Mouse (Mus musculus): ENCODE data around the gene Wwc1. TPM values are rescaled to one million over a fixed set of nuclear protein-coding genes. Genes with fewer than 3 reads are reported as not detected.

The Wwc1 gene
- polyA plus RNA-seq, 1 experiment = 55.9 TPM

DNA sequence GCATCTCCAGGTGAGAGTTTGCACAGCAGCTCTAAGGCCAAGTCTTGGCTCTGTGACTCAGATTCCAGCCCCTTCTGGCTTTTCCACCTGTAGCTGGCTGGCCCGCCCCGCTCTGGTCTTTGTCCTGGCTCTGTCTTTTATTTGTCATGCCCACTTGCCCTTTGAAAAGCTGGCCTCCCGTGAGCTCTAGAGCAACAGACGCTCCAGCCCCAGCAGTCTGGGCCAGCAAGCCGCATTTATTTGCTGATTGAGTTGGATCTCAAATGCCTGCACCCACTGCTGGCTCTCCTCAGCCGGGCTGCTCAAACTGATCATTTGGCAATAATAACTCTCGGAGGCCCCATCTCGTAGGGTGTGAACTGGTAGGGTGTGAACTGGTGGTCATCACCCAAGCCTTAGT, 64.8 kb downstream of the Wwc1 start:
- Histone ChIP-seq H3K27ac (ENCODE audit: insufficient read depth, low read depth, low read length) (no peak overlapping the region), H3K4me1 (ENCODE audit: control insufficient read depth, insufficient read depth, insufficient read length, low read length) (peaks cover 10% of the 10 kb centered on the region; the same call in 1 of the 2 replicates), H3K27me3 (ENCODE audit: control insufficient read depth, insufficient read depth, low read length) (no peaks in the 10 kb centered on the region), H3K4me3 (ENCODE audit: low read depth, low read length) (no peak overlapping the region), H3K36me3 (ENCODE audit: control insufficient read depth, insufficient read depth, low read length) (no peaks in the 10 kb centered on the region; the same call in 1 of the 2 replicates)
- TF ChIP-seq POLR2A (IDR thresholded peaks at IDR 0.05; ENCODE audit: low read depth, low read length) (no peak), CTCF (IDR thresholded peaks at IDR 0.05; ENCODE audit: extremely low read depth, insufficient read length, insufficient replicate concordance, low read depth, low read length) (no peak)
- 50% methylated on average over 8 of the region's 8 CpGs for WGBS

DNA sequence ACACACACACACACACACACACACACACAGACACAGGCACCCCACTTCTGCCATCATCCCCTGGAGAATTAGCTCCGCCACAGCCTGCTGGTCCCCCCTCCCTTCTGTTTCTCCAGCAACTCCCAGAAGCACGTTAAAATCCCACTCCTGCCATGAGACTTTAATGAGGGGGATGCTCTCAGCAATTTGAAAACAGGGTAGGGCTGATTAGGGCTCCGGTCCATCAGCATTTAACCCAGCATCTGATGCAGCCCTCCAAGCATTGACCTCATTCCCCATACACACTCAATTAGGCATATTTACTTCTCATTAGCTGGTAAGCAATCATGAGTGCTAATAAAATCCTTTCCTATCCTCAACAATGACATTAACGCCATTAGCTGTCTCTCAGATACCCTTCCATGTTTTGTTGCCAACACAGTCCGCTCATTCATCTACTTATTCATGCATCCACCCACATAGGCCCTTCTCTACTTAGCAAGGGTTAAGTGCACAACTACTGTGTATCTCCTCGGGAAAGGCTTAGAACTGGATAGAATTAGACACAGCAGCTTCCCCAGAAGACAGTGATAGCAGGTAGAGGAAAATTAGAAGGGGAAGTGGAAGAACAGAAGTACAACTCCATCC, 66.8 kb downstream of the Wwc1 start:
- Histone ChIP-seq H3K36me3 (ENCODE audit: control insufficient read depth, insufficient read depth, low read length) (peaks cover 12% of the 10 kb centered on the region), H3K27ac (ENCODE audit: insufficient read depth, low read depth, low read length) (no peak overlapping the region), H3K4me3 (ENCODE audit: low read depth, low read length) (no peak overlapping the region), H3K27me3 (ENCODE audit: control insufficient read depth, insufficient read depth, low read length) (no peaks in the 10 kb centered on the region), H3K4me1 (ENCODE audit: control insufficient read depth, insufficient read depth, insufficient read length, low read length) (peaks cover 7% of the 10 kb centered on the region; the same call in 1 of the 2 replicates)
- 85% methylated on average over 6 of the region's 6 CpGs for WGBS
- TF ChIP-seq POLR2A (IDR thresholded peaks at IDR 0.05; ENCODE audit: low read depth, low read length) = no peak
- TF ChIP-seq CTCF (IDR thresholded peaks at IDR 0.05; ENCODE audit: extremely low read depth, insufficient read length, insufficient replicate concordance, low read depth, low read length) = no peak

DNA sequence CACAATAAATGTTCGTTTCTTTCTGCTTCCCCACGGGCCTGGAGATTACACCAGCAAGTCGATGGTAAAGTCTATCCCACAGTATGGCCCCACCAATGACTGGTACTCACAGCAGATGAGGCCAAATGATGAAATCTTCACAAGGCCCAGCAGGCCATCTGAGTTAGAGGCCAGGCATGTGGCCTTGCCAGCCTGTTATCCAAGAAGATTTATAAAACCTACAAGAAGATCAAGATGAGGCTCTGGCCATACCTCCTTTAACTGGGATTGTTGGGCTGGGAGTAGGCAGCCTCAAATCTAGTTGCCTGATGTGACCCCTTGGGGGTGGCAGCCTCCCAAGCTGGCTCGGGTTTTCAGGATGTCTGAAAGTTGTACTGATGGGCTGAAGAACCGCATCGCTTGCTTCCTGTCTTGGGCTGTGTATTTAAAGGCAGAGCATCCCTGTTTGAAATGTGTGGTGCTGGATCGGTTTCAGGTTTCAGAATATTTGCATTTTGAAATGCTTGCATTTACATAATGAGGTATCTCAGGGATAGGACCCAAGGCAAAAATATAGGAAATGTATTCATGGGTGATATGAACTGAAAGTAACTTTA, 75.3 kb downstream of the Wwc1 start:
- no peak overlapping the region for H3K4me3 ChIP-seq (ENCODE audit: low read depth, low read length)
- H3K27me3 ChIP-seq (ENCODE audit: control insufficient read depth, insufficient read depth, low read length) = no peaks in the 10 kb centered on the region
- peaks cover 20% of the 10 kb centered on the region for H3K36me3 ChIP-seq (ENCODE audit: control insufficient read depth, insufficient read depth, low read length)
- H3K27ac ChIP-seq (ENCODE audit: insufficient read depth, low read depth, low read length) = no peak overlapping the region
- H3K4me1 ChIP-seq (ENCODE audit: control insufficient read depth, insufficient read depth, insufficient read length, low read length) = no peaks in the 10 kb centered on the region
- no peak for TF ChIP-seq CTCF (IDR thresholded peaks at IDR 0.05; ENCODE audit: extremely low read depth, insufficient read length, insufficient replicate concordance, low read depth, low read length)
- no peak for TF ChIP-seq POLR2A (IDR thresholded peaks at IDR 0.05; ENCODE audit: low read depth, low read length)
- 81% methylated on average over 7 of the region's 7 CpGs for WGBS

GRCm38 (mm10) chr11:35903079-35903478, 77.2 kb downstream of the Wwc1 start:
- no peaks in the 10 kb centered on the region for H3K27me3 ChIP-seq (ENCODE audit: control insufficient read depth, insufficient read depth, low read length)
- H3K27ac ChIP-seq (ENCODE audit: insufficient read depth, low read depth, low read length) = no peak overlapping the region
- TF ChIP-seq CTCF (IDR thresholded peaks at IDR 0.05; ENCODE audit: extremely low read depth, insufficient read length, insufficient replicate concordance, low read depth, low read length) = no peak
- TF ChIP-seq POLR2A (IDR thresholded peaks at IDR 0.05; ENCODE audit: low read depth, low read length) = no peak
- H3K36me3 ChIP-seq (ENCODE audit: control insufficient read depth, insufficient read depth, low read length) = peaks cover 9% of the 10 kb centered on the region
- 88% methylated on average over 9 of the region's 9 CpGs for WGBS
- no peak overlapping the region for H3K4me3 ChIP-seq (ENCODE audit: low read depth, low read length)
- no peaks in the 10 kb centered on the region for H3K4me1 ChIP-seq (ENCODE audit: control insufficient read depth, insufficient read depth, insufficient read length, low read length)

DNA sequence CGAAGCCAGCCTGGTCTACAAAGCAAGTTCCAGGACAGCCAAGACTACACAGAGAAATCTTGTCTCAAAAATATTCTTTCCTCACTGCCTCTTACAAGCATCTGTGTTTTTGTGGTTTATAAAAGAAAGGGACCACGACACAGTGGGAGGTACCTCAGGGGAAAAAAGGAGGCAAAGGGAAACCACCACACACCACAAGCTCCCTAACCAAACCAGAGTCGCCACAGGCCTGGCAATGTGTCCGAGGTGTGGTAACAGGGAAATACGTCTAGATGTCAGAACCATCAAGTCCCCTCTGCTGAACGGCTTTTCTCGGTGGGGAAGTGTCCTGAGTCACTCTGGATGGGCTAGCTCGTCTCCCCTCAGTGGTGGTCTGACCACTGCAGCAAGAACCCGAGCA, 80.4 kb downstream of the Wwc1 start:
- Histone ChIP-seq H3K4me3 (ENCODE audit: low read depth, low read length) (no peak overlapping the region), H3K36me3 (ENCODE audit: control insufficient read depth, insufficient read depth, low read length) (peaks cover 11% of the 10 kb centered on the region), H3K27me3 (ENCODE audit: control insufficient read depth, insufficient read depth, low read length) (no peaks in the 10 kb centered on the region), H3K27ac (ENCODE audit: insufficient read depth, low read depth, low read length) (no peak overlapping the region), H3K4me1 (ENCODE audit: control insufficient read depth, insufficient read depth, insufficient read length, low read length) (no peaks in the 10 kb centered on the region)
- TF ChIP-seq POLR2A (IDR thresholded peaks at IDR 0.05; ENCODE audit: low read depth, low read length) (no peak), CTCF (IDR thresholded peaks at IDR 0.05; ENCODE audit: extremely low read depth, insufficient read length, insufficient replicate concordance, low read depth, low read length) (no peak)
- 71% methylated on average over 9 of the region's 9 CpGs for WGBS

DNA sequence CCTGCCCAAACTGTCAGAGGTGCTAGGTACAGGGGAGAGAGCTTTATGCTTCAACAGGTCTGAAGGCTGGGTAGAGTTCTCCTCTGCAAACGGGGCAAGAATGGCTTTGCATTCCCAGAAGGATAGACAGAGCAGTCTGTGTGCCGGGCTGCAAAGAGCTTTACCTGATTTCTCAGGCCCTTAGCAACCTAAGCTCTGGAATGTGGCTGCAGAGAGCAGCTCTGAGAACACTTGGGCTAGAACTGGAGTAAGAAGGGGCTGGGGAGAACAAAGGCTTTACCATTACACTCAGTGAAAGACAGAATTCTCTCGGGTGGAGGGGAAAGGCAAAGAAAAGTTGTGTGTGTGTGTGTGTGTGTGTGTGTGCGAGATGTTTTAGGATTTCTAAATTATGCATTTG, 86.9 kb downstream of the Wwc1 start:
- Histone ChIP-seq H3K4me1 (ENCODE audit: control insufficient read depth, insufficient read depth, insufficient read length, low read length) (no peaks in the 10 kb centered on the region), H3K27me3 (ENCODE audit: control insufficient read depth, insufficient read depth, low read length) (no peaks in the 10 kb centered on the region), H3K4me3 (ENCODE audit: low read depth, low read length) (no peak overlapping the region), H3K36me3 (ENCODE audit: control insufficient read depth, insufficient read depth, low read length) (peaks cover 22% of the 10 kb centered on the region), H3K27ac (ENCODE audit: insufficient read depth, low read depth, low read length) (no peak overlapping the region)
- WGBS = 82% methylated on average over 4 of the region's 4 CpGs
- no peak for TF ChIP-seq CTCF (IDR thresholded peaks at IDR 0.05; ENCODE audit: extremely low read depth, insufficient read length, insufficient replicate concordance, low read depth, low read length)
- no peak for TF ChIP-seq POLR2A (IDR thresholded peaks at IDR 0.05; ENCODE audit: low read depth, low read length)

DNA sequence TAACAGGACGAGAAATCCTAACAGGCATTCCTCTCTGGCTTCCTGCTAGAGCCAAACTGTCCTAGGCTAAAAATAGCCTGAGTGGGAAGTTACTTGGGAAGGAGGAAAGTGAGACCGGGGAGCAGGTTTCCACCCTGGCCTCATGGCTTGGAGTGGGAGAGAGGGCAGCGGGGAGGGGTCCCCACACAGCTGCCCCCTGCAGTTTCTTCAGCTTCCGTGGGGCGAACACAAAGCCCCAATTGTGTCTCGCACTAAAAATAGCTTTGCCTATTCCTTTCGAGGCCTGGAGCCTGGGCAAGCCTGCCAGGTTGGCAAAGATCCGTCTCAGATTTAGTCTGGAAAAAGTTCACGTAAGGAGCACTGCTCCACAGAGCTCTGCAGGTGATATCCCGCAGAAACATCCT, 87.3 kb downstream of the Wwc1 start:
- WGBS = 73% methylated on average over 10 of the region's 10 CpGs
- Histone ChIP-seq H3K27me3 (ENCODE audit: control insufficient read depth, insufficient read depth, low read length) (no peaks in the 10 kb centered on the region), H3K4me3 (ENCODE audit: low read depth, low read length) (no peak overlapping the region), H3K27ac (ENCODE audit: insufficient read depth, low read depth, low read length) (no peak overlapping the region), H3K4me1 (ENCODE audit: control insufficient read depth, insufficient read depth, insufficient read length, low read length) (no peaks in the 10 kb centered on the region), H3K36me3 (ENCODE audit: control insufficient read depth, insufficient read depth, low read length) (peaks cover 23% of the 10 kb centered on the region)
- no peak for TF ChIP-seq CTCF (IDR thresholded peaks at IDR 0.05; ENCODE audit: extremely low read depth, insufficient read length, insufficient replicate concordance, low read depth, low read length)
- no peak for TF ChIP-seq POLR2A (IDR thresholded peaks at IDR 0.05; ENCODE audit: low read depth, low read length)
